Mouse (Mus musculus): ENCODE measurements around the gene Suclg2.

DNA sequence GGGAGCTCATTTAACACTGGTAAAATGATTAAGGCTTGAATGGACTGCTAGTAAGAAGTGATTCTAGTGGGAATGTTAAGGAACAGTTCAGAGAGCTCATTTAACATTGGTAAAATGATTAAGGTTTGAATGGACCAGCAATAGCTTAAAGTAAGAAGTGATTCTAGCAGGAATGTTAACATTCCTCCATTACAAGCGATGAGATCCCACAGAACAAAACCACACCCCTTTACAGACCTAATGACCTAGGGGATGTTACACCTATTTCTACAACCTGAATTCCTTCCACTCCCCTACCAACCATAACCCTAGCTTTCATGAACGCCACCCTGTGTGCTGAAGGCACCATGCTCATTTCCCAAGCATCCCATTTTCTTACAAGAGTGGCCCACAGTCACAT is 81.2 kb downstream of the Suclg2 start:
- TF ChIP-seq GATA1 (IDR thresholded peaks at IDR 0.05; ENCODE audit: low read length) (no peak), TAL1 (IDR thresholded peaks at IDR 0.05; ENCODE audit: low read length) (no peak)

All from erythroblast, embryonic 14.5 days (primary cell).